Mouse (Mus musculus): ENCODE measurements at regions not wholly inside any gene's neighbourhood (a gene's known extent, or its start where the extent isn't known, plus 50 kb on each side); places are given as distances from the start of the nearest gene placed in this dataset.

- DNase-seq: no peak
Measured at GRCm38 (mm10) chr11:7933611-7934010, 719.9 kb upstream of the Igfbp3 start.

GRCm38 (mm10) chr11:7932638-7933037, 718.9 kb upstream of the Igfbp3 start:
- no peak for DNase-seq

DNA sequence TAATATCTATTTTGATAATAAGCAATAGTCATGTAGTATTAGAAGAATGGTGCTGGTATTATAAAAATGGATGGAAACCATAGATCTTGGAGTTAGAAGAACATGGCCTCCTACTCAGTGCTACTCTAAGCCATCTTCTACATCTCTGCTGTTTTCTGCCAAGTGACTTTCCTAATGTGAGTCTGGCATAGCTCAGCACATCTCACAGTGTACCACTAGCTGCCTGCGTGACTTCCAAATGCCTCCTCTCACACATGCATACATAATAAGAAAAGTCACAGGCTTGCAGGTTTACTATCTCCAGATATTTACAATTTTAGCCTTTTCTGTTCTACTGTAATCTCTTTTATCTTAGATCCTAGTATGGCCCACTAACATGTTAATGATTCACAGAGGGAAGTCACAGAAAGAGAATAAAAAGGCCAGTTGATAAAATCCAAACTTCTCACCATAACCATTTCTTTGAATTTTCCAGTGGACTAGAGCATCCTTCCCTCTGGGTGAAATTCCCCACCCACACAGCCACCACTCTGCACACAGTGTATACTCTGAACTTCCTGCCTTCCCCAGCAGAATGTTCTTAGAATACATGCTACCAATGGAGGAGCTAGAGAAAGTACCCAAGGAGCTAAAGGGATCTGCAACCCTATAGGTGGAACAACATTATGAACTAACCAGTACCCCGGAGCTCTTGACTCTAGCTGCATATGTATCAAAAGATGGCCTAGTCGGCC, 717.5 kb upstream of the Igfbp3 start:
- DNase-seq: no peak

GRCm38 (mm10) chr11:7927676-7928075, 714.0 kb upstream of the Igfbp3 start:
- no peak for DNase-seq

DNA sequence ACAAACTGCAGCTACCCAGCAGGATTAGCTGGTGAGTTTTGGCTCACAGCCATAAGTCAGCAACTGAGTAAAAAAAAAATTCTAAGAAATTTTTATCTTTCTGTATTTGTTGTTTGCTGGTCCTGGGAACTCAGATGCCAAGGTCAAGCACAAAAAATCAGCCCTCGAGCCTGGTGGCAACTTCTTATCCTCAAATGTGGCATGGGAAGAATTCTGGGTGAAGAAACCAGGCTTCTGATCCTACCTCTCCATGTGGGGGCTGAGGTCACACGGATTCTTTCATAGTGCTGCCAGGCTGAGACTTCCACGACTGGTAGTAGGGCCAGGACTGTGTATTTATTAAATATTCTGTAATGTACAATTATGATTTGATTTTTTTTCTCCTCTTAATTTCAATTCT, 698.3 kb upstream of the Igfbp3 start:
- no peak for DNase-seq

DNA sequence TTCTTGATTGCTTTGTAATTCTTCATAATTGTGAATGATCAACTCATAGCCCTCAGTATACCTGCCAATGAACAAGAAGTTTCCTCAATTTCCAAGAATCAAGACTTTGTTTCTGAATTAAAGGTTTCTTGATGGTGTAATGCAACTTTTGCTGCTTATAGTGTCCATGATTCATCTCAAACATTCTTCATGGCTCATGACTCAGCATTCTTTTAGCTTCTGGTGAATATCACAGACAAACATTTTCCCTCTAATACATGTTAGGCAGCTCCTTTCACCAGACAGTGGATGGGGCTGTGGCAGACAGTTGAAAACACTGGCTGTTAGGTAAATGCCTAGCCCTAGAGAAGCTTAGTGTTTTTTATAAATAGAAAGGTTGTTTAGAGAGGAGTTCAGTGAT, 686.5 kb upstream of the Igfbp3 start:
- no peak for DNase-seq

- DNase-seq: no peak
Measured at GRCm38 (mm10) chr11:7898204-7898603, 684.5 kb upstream of the Igfbp3 start.

- no peak for DNase-seq
Measured at GRCm38 (mm10) chr11:7880506-7880905, 666.8 kb upstream of the Igfbp3 start.

GRCm38 (mm10) chr11:7864116-7864515, 650.4 kb upstream of the Igfbp3 start:
- no peak for DNase-seq

- no peak for DNase-seq
Measured at GRCm38 (mm10) chr11:7863711-7864110, 650.0 kb upstream of the Igfbp3 start.

- no peak for DNase-seq
Measured at GRCm38 (mm10) chr11:7862547-7862946, 648.8 kb upstream of the Igfbp3 start.

DNA sequence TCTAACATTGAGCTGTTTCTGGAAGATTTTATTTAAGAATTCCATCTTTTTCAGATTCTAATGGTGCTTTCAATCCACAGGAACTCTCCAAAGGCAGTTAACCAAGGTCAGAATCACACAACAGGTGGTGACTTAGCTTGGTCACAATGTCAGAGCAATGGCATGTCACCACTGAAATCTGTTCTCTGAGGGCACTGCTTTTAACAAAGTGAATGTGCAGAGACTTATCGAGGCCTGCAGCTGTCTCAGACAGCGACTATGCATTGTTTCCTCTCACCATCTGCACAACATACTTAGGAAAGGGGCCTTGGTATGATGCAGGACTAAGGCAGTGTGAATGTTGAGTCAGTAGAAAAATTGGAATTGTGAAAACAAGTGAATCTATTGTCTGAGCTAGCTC, 638.9 kb upstream of the Igfbp3 start:
- no peak for DNase-seq

DNA sequence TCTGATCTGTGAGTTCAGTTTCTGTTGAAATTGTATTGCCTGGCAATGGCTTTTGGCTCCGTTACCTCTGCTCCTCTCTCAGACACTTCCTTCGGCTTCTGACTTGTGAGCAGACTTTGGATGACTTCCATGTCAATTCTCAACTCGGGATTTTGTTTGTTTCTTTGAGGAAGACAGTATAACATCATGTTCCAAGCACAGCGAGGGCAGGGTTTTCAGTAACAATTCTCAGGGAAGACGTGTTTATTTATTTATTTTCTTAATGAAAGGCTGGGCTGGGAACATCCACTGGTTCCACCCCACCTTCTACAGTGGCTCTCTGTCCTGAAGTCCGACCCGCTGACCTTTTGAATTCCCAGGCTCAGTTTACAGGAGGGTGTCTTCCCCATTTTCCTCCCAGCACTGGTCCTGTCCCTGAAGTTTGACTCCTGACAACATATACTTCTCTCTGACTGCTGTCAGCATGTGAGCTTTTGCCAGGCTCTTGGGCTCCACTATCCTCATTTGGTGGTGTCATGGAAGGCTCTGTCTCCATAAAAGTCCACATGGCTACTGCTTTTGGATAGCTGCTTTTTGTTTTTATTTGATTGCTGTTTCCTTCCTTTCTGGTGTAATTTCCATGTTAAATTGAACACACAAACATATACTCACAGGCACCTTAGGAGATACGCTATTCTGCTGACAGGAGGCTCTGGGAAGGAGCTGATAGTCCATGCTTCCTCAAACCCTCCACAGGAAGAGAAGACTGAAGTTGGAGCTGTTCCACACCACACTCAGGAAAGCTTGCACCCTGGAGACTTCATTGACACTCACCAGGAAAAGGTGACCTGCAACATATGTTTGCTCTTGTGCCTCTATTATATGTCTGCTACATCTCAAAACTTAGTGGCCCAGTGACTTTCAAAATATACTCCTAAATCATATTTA, 624.9 kb upstream of the Igfbp3 start:
- no peak for DNase-seq

GRCm38 (mm10) chr11:7837486-7837885, 623.8 kb upstream of the Igfbp3 start:
- DNase-seq: no peak

DNA sequence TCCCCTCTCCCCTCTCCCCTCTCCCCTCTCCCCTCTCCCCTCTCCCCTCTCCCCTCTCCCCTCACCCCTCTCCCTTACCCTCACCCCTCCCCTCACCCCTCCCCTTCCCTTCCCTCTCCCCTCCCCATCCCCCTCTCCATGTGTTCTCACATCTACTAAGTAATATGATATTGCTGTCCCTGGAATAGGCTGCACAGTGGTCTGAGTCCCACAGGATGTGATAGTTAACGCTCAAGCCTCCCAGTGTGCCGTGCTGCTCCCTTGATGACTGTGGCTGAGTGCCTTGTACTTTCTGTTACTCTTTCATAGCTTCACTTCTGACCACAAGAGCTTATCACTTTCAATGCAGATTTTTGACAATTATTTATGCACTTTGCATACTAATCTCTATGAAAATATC, 620.4 kb upstream of the Igfbp3 start:
- DNase-seq: no peak

DNA sequence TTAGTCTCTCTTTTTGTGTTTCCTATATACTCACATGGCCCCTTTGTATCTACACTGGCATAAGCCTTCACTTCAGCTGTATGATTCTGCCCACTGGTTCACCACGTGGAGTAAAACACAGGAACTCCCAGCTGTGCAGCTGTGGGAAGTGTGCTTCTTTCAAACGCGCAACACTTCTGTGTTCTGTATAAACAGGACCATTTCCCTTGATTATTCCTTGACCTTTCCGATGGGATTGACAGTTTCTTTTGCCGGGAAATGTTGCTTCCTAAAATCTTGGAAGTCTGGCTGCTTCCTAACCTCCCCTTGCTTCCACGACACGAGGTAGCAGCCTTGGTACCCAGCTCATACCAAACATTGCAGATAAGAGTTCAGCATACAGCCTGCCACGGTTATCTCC, 618.7 kb upstream of the Igfbp3 start:
- DNase-seq: no peak

DNA sequence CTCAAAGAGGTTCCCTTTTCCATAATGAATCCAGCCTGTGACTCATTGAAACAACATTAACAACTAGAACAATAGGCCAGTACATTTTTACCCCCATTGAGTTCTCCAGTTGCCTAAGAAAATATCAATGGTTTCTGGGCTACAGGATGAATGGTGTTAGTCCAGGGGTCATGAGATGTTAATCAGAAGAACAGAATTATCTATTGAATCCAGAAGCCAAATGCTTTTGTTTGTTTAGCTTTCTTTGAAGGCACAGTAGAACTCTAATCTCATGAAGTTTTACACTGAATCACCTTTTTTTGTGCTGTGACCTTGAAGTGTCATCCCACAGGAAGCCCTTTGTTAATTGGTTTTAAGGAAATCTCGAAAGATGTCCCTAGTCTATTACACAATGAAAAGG, 616.0 kb upstream of the Igfbp3 start:
- no peak for DNase-seq

DNA sequence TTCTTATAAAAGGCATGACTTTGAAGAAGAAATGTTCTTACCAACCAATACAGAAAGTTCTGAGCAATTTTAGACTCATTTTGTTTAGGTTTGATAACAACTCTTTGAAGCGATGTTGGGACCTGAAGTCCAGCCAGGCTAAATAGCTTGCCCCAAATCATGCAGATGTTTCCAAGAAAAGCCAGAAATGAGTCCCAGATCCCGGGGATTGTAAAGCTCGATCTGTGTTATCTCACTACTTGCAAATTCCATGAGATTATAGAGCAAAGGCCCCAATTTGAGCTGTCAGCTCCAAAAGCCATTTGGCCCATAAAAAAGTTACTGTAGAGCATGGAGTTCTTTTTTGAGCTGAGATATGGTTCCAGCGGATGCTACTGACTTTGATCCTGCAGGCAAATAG, 614.3 kb upstream of the Igfbp3 start:
- no peak for DNase-seq

DNA sequence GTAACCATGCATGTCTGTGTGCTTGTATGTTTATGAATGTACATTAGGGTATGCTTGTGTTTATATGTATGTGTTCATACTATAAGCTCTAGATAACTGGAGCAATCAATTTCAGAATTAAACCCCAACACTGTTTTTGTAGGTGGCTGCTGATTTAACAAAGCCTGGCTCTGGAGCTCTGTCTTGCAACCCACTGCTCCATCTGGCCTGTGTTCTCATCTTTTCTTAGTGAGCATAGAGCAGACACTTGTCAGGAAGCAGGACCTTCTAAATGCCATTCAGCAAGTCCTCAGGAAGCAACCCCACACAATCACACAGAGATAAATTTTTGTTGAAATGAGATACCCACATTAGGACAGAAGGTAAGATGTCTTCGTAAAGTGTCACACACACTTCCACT, 613.7 kb upstream of the Igfbp3 start:
- no peak for DNase-seq

- DNase-seq: no peak
Measured at GRCm38 (mm10) chr11:7815750-7816149, 602.0 kb upstream of the Igfbp3 start.

DNA sequence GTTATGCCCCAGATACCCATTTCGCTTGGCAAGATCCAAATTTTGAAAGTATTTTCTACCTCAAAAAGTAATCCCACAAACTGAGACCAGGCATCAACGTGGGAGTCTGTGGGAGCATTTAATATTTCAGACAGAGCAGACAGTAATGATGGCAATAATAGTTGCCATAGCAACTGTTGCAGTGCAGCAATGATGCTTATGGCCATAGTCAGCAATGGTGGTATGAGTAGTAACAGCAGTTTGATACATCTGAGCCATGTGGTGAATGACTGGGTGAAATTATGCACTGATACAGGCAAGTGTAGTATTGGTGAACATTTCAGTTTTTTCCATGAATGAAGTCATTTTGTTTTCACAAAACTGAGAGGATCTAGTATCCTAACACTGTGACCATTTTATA, 600.8 kb upstream of the Igfbp3 start:
- no peak for DNase-seq

DNA sequence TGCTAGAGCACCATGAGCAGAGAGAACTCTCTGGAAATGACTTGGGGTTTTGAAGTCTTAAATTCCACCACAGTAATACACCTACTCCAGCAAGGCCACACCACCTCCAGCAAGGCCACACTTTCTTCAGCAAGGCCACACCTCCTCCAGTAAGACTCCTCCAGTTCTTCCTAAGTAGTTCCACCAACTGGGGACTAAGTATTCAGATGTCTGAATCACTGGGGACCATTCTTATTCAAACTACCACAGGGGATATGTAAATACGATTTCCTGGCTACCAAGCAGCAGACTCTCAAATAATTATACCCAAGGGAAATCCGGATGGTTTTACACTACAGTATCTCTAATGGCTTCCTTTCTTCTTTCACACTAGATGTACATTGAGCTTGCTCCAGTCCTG, 598.7 kb upstream of the Igfbp3 start:
- DNase-seq: no peak

DNA sequence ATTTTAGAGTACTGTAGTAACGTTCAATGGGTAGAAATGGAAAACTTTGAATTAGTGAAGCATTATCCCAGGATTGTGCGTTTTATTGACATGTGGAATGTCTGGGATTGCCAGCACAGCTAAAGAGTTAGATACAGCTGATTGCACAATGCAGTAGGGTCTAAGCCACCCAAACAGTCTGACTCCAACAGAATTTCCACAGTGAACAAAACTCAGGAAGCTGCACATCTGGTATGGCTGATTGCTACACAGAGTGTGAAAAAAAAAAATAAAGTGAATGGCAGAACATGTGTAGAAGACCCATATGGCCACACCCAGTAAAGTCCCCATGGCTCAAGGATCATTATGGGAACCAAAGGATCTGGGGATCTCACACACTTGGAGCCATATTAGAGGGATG, 596.0 kb upstream of the Igfbp3 start:
- no peak for DNase-seq

- no peak for DNase-seq
Measured at GRCm38 (mm10) chr11:7796373-7796772, 582.6 kb upstream of the Igfbp3 start.
